Mouse (Mus musculus): ENCODE data around the gene Sipa1l2. TPM values are rescaled to one million over a fixed set of nuclear protein-coding genes. Genes with fewer than 3 reads are reported as not detected.

Sipa1l2 gene
- polyA plus RNA-seq, 1 experiment = 8.1 TPM

GRCm38 (mm10) chr8:125461504-125461903, 108.1 kb downstream of the Sipa1l2 start:
- 90% methylated on average over 1 of the region's 1 CpGs for WGBS
- TF ChIP-seq CTCF (conservative IDR thresholded peaks at IDR 0.05; ENCODE audit: insufficient read depth, insufficient read length, low read depth, low read length) (no peak), POLR2A (IDR thresholded peaks at IDR 0.05; ENCODE audit: low read depth, low read length) (no peak)
- Histone ChIP-seq H3K27ac (ENCODE audit: insufficient read depth, low read depth, low read length) (no peak overlapping the region), H3K4me3 (ENCODE audit: insufficient read depth, low read depth, low read length) (no peak overlapping the region), H3K4me1 (ENCODE audit: control insufficient read depth, insufficient read depth, low read length) (no peaks in the 10 kb centered on the region; the same call in 1 of the 2 replicates), H3K27me3 (replicated peaks; ENCODE audit: control insufficient read depth, insufficient read depth, low read length) (no peaks in the 10 kb centered on the region), H3K36me3 (ENCODE audit: control insufficient read depth, insufficient read depth, low read length) (no peaks in the 10 kb centered on the region)
- DNase-seq = peak; percentile 41

DNA sequence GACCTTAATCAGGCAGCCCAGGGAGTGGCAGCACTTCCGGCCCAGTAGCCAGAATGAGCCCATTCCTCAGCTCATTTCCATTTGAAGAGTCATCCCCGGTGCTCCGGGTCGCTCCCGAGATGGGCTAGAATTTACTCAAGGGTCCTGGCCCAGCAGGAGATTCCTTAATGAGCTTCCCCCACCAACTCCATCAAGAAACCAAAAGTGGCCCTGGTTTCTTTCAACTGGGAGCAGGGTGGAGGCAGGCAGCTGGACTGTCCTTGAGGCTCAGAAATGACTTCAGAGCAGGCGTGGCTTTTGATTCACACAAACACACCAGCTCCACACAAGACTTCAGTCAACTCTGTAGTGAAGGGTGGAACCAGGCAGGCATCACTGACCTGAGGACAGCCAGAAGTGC, 109.0 kb downstream of the Sipa1l2 start:
- Histone ChIP-seq H3K27ac (ENCODE audit: insufficient read depth, low read depth, low read length) (no peak overlapping the region), H3K4me3 (ENCODE audit: insufficient read depth, low read depth, low read length) (no peak overlapping the region)
- DNase-seq = no peak

DNA sequence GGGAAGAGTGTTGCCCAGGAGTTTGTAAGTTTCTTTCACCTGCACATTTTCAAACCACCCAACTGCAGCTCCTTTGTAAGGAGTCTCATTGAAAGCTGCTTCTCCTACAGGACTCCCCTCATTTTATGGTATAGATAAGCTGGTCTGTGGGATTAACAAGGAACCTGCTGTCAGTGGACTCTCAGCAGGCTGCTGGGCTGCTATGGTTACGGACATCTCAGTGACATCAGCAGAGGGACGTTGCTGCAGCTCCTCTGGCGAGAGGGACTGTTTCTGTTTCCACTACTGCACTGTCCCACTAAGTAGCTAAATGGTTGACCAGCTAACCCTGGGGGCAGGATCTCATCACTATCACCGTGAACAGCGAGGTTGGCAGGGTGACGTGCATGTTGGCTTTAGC, 120.6 kb downstream of the Sipa1l2 start:
- WGBS = 79% methylated on average over 6 of the region's 6 CpGs
- Histone ChIP-seq H3K4me1 (ENCODE audit: control insufficient read depth, insufficient read depth, low read length) (no peaks in the 10 kb centered on the region), H3K27ac (ENCODE audit: insufficient read depth, low read depth, low read length) (no peak overlapping the region), H3K4me3 (ENCODE audit: insufficient read depth, low read depth, low read length) (no peak overlapping the region), H3K27me3 (replicated peaks; ENCODE audit: control insufficient read depth, insufficient read depth, low read length) (no peaks in the 10 kb centered on the region), H3K36me3 (ENCODE audit: control insufficient read depth, insufficient read depth, low read length) (no peaks in the 10 kb centered on the region)
- no peak for DNase-seq
- TF ChIP-seq CTCF (conservative IDR thresholded peaks at IDR 0.05; ENCODE audit: insufficient read depth, insufficient read length, low read depth, low read length) = no peak
- TF ChIP-seq POLR2A (IDR thresholded peaks at IDR 0.05; ENCODE audit: low read depth, low read length) = no peak

More for the DNA sequence above, 109.0 kb downstream of the Sipa1l2 start:
- no peaks in the 10 kb centered on the region for H3K27me3 ChIP-seq (replicated peaks; ENCODE audit: control insufficient read depth, insufficient read depth, low read length)
- H3K36me3 ChIP-seq (ENCODE audit: control insufficient read depth, insufficient read depth, low read length) = no peaks in the 10 kb centered on the region
- TF ChIP-seq CTCF (conservative IDR thresholded peaks at IDR 0.05; ENCODE audit: insufficient read depth, insufficient read length, low read depth, low read length) = no peak
- TF ChIP-seq POLR2A (IDR thresholded peaks at IDR 0.05; ENCODE audit: low read depth, low read length) = no peak
- no peaks in the 10 kb centered on the region; the same call in 1 of the 2 replicates for H3K4me1 ChIP-seq (ENCODE audit: control insufficient read depth, insufficient read depth, low read length)
- 70% methylated on average over 6 of the region's 6 CpGs for WGBS

DNA sequence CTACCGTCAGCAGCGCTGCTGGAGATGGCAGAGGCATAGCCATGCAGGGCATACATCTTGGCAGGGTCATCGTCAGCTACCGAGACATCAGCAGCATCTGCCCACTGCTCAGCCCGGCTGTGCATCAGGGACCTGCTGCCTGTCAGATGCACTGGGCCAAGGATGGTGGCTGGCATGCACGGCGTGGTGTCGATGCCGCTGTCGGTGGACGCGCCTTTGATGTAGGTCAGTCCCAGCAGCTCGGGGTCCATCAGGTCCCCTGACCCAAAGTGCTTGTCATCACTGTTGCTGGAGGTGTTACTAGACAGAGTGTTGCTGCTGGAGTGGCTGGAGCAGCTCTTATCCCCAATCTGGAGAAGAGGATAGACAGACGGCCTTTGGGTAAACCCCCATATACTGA, 122.1 kb downstream of the Sipa1l2 start:
- no peak overlapping the region for H3K4me3 ChIP-seq (ENCODE audit: insufficient read depth, low read depth, low read length)
- H3K4me1 ChIP-seq (ENCODE audit: control insufficient read depth, insufficient read depth, low read length) = no peaks in the 10 kb centered on the region
- TF ChIP-seq CTCF (conservative IDR thresholded peaks at IDR 0.05; ENCODE audit: insufficient read depth, insufficient read length, low read depth, low read length) = no peak
- no peak for TF ChIP-seq POLR2A (IDR thresholded peaks at IDR 0.05; ENCODE audit: low read depth, low read length)
- H3K27ac ChIP-seq (ENCODE audit: insufficient read depth, low read depth, low read length) = no peak overlapping the region
- H3K27me3 ChIP-seq (replicated peaks; ENCODE audit: control insufficient read depth, insufficient read depth, low read length) = no peaks in the 10 kb centered on the region
- WGBS = 95% methylated on average over 14 of the region's 14 CpGs
- no peaks in the 10 kb centered on the region for H3K36me3 ChIP-seq (ENCODE audit: control insufficient read depth, insufficient read depth, low read length)
- no peak for DNase-seq

GRCm38 (mm10) chr8:125446236-125446635, 123.4 kb downstream of the Sipa1l2 start:
- H3K4me3 ChIP-seq (ENCODE audit: insufficient read depth, low read depth, low read length) = no peak overlapping the region

DNA sequence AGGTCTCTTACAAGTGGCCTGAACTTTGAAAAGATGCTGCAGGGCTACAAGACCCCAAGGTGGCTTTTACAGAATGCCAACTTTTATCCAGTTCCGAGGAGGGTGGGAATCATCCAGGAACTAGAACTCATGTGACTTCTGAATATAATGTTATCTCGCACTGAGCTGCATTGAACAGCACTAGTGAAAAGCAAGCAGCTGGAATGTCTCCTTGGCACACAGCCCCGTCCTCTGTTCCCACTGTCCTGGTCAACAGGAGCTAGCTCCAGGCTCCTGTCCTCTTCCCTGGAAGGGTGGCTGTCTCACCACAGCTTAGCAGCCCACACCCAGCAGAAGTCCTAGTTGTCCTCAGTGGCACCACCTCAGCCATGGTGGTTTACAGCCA, 124.4 kb downstream of the Sipa1l2 start:
- DNase-seq = peak; percentile 47
- no peak for TF ChIP-seq CTCF (conservative IDR thresholded peaks at IDR 0.05; ENCODE audit: insufficient read depth, insufficient read length, low read depth, low read length)
- TF ChIP-seq POLR2A (IDR thresholded peaks at IDR 0.05; ENCODE audit: low read depth, low read length) = no peak
- Histone ChIP-seq H3K4me1 (ENCODE audit: control insufficient read depth, insufficient read depth, low read length) (no peaks in the 10 kb centered on the region), H3K27ac (ENCODE audit: insufficient read depth, low read depth, low read length) (no peak overlapping the region), H3K27me3 (replicated peaks; ENCODE audit: control insufficient read depth, insufficient read depth, low read length) (no peaks in the 10 kb centered on the region), H3K36me3 (ENCODE audit: control insufficient read depth, insufficient read depth, low read length) (no peaks in the 10 kb centered on the region), H3K4me3 (ENCODE audit: insufficient read depth, low read depth, low read length) (no peak overlapping the region)
- WGBS = 61% methylated on average over 3 of the region's 3 CpGs

More at GRCm38 (mm10) chr8:125446236-125446635, 123.4 kb downstream of the Sipa1l2 start:
- H3K36me3 ChIP-seq (ENCODE audit: control insufficient read depth, insufficient read depth, low read length) = no peaks in the 10 kb centered on the region
- DNase-seq = no peak
- no peaks in the 10 kb centered on the region for H3K27me3 ChIP-seq (replicated peaks; ENCODE audit: control insufficient read depth, insufficient read depth, low read length)
- no peak for TF ChIP-seq POLR2A (IDR thresholded peaks at IDR 0.05; ENCODE audit: low read depth, low read length)
- no peak for TF ChIP-seq CTCF (conservative IDR thresholded peaks at IDR 0.05; ENCODE audit: insufficient read depth, insufficient read length, low read depth, low read length)
- 86% methylated on average over 4 of the region's 4 CpGs for WGBS
- no peaks in the 10 kb centered on the region for H3K4me1 ChIP-seq (ENCODE audit: control insufficient read depth, insufficient read depth, low read length)
- H3K27ac ChIP-seq (ENCODE audit: insufficient read depth, low read depth, low read length) = no peak overlapping the region

DNA sequence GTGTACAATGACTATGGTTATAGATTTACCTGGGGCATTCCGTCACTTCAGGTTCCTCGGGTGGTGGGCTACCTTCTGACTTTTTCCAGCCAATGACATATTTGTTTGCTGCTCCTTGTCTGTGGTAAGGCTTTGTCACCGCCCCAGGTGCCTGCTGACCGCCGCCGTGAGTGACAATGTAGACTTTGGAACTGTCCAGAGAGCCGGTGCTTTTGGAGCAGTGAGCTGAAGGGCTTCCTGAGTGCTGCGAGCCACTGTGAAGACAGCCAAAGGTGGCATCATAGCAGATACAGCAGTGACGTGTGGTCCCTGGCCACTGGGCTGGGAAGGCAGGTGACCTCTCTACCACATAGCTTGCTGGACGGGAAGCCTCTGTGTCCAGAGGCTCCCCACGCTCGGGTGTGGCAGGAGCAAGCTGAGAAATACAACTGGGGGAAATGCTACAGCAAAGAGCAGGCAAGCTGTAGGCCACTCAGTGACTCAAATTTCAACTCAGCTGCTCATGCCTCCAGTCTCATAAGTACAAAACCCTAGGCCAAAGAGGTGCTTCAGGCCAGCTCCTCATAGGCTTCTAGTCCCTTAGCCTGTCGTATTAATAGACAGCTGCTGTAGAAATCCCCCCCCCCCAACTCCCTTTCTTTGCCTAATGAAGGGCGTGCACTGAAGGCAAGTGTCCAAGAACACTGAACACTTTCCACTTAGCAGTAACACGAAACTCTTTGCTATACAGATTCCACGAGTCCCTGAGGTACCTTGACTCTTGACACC, 125.0 kb downstream of the Sipa1l2 start:
- Histone ChIP-seq H3K27ac (ENCODE audit: insufficient read depth, low read depth, low read length) (no peak overlapping the region), H3K27me3 (replicated peaks; ENCODE audit: control insufficient read depth, insufficient read depth, low read length) (no peaks in the 10 kb centered on the region), H3K36me3 (ENCODE audit: control insufficient read depth, insufficient read depth, low read length) (no peaks in the 10 kb centered on the region), H3K4me3 (ENCODE audit: insufficient read depth, low read depth, low read length) (no peak overlapping the region), H3K4me1 (ENCODE audit: control insufficient read depth, insufficient read depth, low read length) (no peaks in the 10 kb centered on the region)
- 81% methylated on average over 16 of the region's 16 CpGs for WGBS
- TF ChIP-seq CTCF (conservative IDR thresholded peaks at IDR 0.05; ENCODE audit: insufficient read depth, insufficient read length, low read depth, low read length) (no peak), POLR2A (IDR thresholded peaks at IDR 0.05; ENCODE audit: low read depth, low read length) (no peak)
- DNase-seq = peak; percentile 32
